Mouse (Mus musculus) forebrain, postnatal 0 days (tissue): ENCODE measurements around the gene Eml2. TPM values are rescaled to one million over a fixed set of nuclear protein-coding genes. Genes with fewer than 3 reads are reported as not detected.
A peak's percentile ranks its signal among the peaks of the same experiment; 100 is the strongest.

Source experiments
- ATAC-seq: fragments of 200-750 bp; cut with Nextera tagmentation; 2 replicates; pipeline ENCODE4 v1.8.0; 2017; ENCODE audit warnings: mild to moderate bottlenecking, moderate library complexity
- DNase-seq: peaks from one replicate; pipeline ENCODE4 v3.0.0-alpha.2; 2015
- H3K27ac ChIP-seq: fragments of 300-500 bp; sonication (generic); 2 replicates; pipeline ENCODE4 v1.5.1; 2014; ENCODE audit warnings: low read depth, mild to moderate bottlenecking, antibody characterized with exemption, low read length, moderate library complexity, mixed read lengths
- H3K27me3 ChIP-seq: fragments of 300-500 bp; sonication (generic); 2 replicates; pipeline ENCODE4 v1.6.1; 2014; ENCODE audit warnings: mild to moderate bottlenecking, low read length, mixed read lengths; ENCODE audit not compliant: insufficient read depth
- H3K36me3 ChIP-seq: fragments of 300-500 bp; sonication (generic); 2 replicates; pipeline ENCODE4 v1.6.1; 2014; ENCODE audit warnings: mild to moderate bottlenecking, moderate library complexity; ENCODE audit not compliant: insufficient read depth
- H3K4me1 ChIP-seq: fragments of 300-500 bp; sonication (generic); 2 replicates; pipeline ENCODE4 v1.6.1; 2014; ENCODE audit warnings: antibody characterized with exemption; ENCODE audit not compliant: insufficient read depth
- H3K4me2 ChIP-seq: fragments of 300-500 bp; sonication (generic); 2 replicates; pipeline ENCODE4 v1.6.1; 2014; ENCODE audit warnings: low read depth, mild to moderate bottlenecking, moderate library complexity
- H3K4me3 ChIP-seq: fragments of 300-500 bp; sonication (generic); 2 replicates; pipeline ENCODE4 v1.5.1; 2014; ENCODE audit warnings: low read depth, low read length, mixed read lengths
- H3K9ac ChIP-seq: fragments of 300-500 bp; sonication (generic); 2 replicates; pipeline ENCODE4 v1.6.1; 2014; ENCODE audit warnings: mild to moderate bottlenecking
- H3K9me3 ChIP-seq: fragments of 300-500 bp; sonication (generic); 2 replicates; pipeline ENCODE4 v1.6.1; 2016; ENCODE audit warnings: low read length
- CTCF ChIP-seq: sonication (generic); IDR thresholded peaks from 2 replicates; pipeline ENCODE4 v1.5.1; 2016; ENCODE audit warnings: antibody characterized with exemption, control low read depth, low read depth
- WGBS: fragments of 180-500 bp; shearing (Covaris S2); extraction: QIAGEN DNeasy Blood & Tissue Kit; methylation state at CpG from one replicate; pipeline ENCODE4 v1.1.7; 2014; 5-methylcytosine and 5-hydroxymethylcytosine counted together
- polyA plus RNA-seq: library from polyadenylated mRNA; unstranded; fragments of >200 nt; fragmentation: Nextera tagmentation; extraction: Ambion mirVana; gene quantifications from 2 replicates; pipeline ENCODE4 v1.2.1, GENCODE M21; 2015
- total RNA-seq: library from RNA; depleted of rRNA; stranded (reverse); fragments of >200 nt; gene quantifications from 2 replicates; pipeline ENCODE4 v1.2.3, GENCODE M21; 2014

The Eml2 gene
- total and polyA plus RNA-seq, 2 experiments from 2014 or later = 9.9 to 64.8 TPM

GRCm38 (mm10) chr7:19160115-19160514 lies 16.1 kb upstream of the Eml2 start:
- 1% methylated on average over 20 of the region's 20 CpGs for WGBS
- Histone ChIP-seq H3K27me3 (no peaks in the 10 kb centered on the region), H3K9me3 (no peaks in the 10 kb centered on the region), H3K4me1 (peaks cover 18% of the 10 kb centered on the region), H3K9ac (peak overlapping the region; percentile 51), H3K27ac (no peak overlapping the region), H3K36me3 (no peaks in the 10 kb centered on the region), H3K4me2 (peak overlapping the region; percentile 56), H3K4me3 (peak overlapping the region; percentile 34)
- ATAC-seq (peak; percentile 29), DNase-seq (no peak)
- TF ChIP-seq CTCF = no peak

GRCm38 (mm10) chr7:19162928-19163327 lies 13.3 kb upstream of the Eml2 start:
- H3K4me3 ChIP-seq = no peak overlapping the region
- WGBS = 87% methylated on average over 7 of the region's 7 CpGs
- H3K9ac ChIP-seq = no peak overlapping the region
- no peaks in the 10 kb centered on the region for H3K9me3 ChIP-seq
- no peak overlapping the region for H3K4me2 ChIP-seq
- ATAC-seq (no peak), DNase-seq (no peak)
- H3K27ac ChIP-seq = no peak overlapping the region
- no peaks in the 10 kb centered on the region for H3K36me3 ChIP-seq
- no peaks in the 10 kb centered on the region for H3K27me3 ChIP-seq
- TF ChIP-seq CTCF = no peak
- peaks cover 22% of the 10 kb centered on the region for H3K4me1 ChIP-seq

GRCm38 (mm10) chr7:19163752-19164151 lies 12.5 kb upstream of the Eml2 start:
- no peaks in the 10 kb centered on the region for H3K9me3 ChIP-seq
- no peak overlapping the region for H3K9ac ChIP-seq
- WGBS = 29% methylated on average over 12 of the region's 12 CpGs
- ATAC-seq (no peak), DNase-seq (no peak)
- no peaks in the 10 kb centered on the region for H3K36me3 ChIP-seq
- H3K4me2 ChIP-seq = peak overlapping the region; percentile 37
- no peak overlapping the region for H3K4me3 ChIP-seq
- TF ChIP-seq CTCF = no peak
- 0 out of 2 replicates have a peak, but pooled peaks cover 15% of the 10 kb centered on the region for H3K4me1 ChIP-seq
- no peaks in the 10 kb centered on the region for H3K27me3 ChIP-seq
- no peak overlapping the region for H3K27ac ChIP-seq

GRCm38 (mm10) chr7:19164189-19164588 lies 12.0 kb upstream of the Eml2 start:
- no peaks in the 10 kb centered on the region for H3K27me3 ChIP-seq
- DNase-seq (no peak), ATAC-seq (peak; percentile 46)
- WGBS = 0% methylated on average over 6 of the region's 6 CpGs
- no peak overlapping the region for H3K4me3 ChIP-seq
- no peaks in the 10 kb centered on the region for H3K9me3 ChIP-seq
- peak overlapping the region; percentile 37 for H3K4me2 ChIP-seq
- H3K36me3 ChIP-seq = no peaks in the 10 kb centered on the region
- H3K9ac ChIP-seq = no peak overlapping the region
- H3K27ac ChIP-seq = no peak overlapping the region
- TF ChIP-seq CTCF = no peak
- 0 out of 2 replicates have a peak, but pooled peaks cover 14% of the 10 kb centered on the region for H3K4me1 ChIP-seq

- Histone ChIP-seq H3K4me1 (peaks cover 21% of the 10 kb centered on the region), H3K9ac (no peak overlapping the region), H3K27me3 (no peaks in the 10 kb centered on the region), H3K36me3 (no peaks in the 10 kb centered on the region), H3K27ac (no peak overlapping the region), H3K4me3 (peak overlapping the region; percentile 11; the same call in 1 of the 2 replicates), H3K4me2 (peak overlapping the region; percentile 37), H3K9me3 (no peaks in the 10 kb centered on the region)
- 4% methylated on average over 13 of the region's 13 CpGs for whole genome bisulfite sequencing
- DNase-seq = no peak
- no peak for ATAC-seq
- no peak for TF ChIP-seq CTCF
Measured at GRCm38 (mm10) chr7:19164978-19165377, 11.2 kb upstream of the Eml2 start.

- Histone ChIP-seq H3K4me3 (peak within 1 kb of the TSS; percentile 11; the same call in 1 of the 2 replicates), H3K27ac (peak within 1 kb of the TSS; percentile 67), H3K4me1 (peaks cover 24% of the 10 kb centered on the region), H3K9ac (no peak within 1 kb of the TSS; the same call in 1 of the 2 replicates), H3K27me3 (no peaks in the 10 kb centered on the region), H3K9me3 (no peaks in the 10 kb centered on the region), H3K4me2 (peak within 1 kb of the TSS; percentile 37), H3K36me3 (no peaks in the 10 kb centered on the region)
- DNase-seq (peak; percentile 66), ATAC-seq (peak; percentile 28)
- TF ChIP-seq CTCF = no peak
- 11% methylated on average over 14 of the region's 14 CpGs for WGBS
Measured at GRCm38 (mm10) chr7:19165656-19166423, 10.4 kb upstream of the Eml2 start, which contains the start of gene Gipr. Gipr (minus strand) TSS chr7:19166127.

GRCm38 (mm10) chr7:19166990-19167389 lies 9.2 kb upstream of the Eml2 start:
- Histone ChIP-seq H3K9ac (no peak overlapping the region), H3K36me3 (no peaks in the 10 kb centered on the region), H3K4me2 (no peak overlapping the region), H3K4me1 (peaks cover 26% of the 10 kb centered on the region), H3K4me3 (no peak overlapping the region), H3K9me3 (no peaks in the 10 kb centered on the region), H3K27ac (no peak overlapping the region; the same call in 1 of the 2 replicates), H3K27me3 (no peaks in the 10 kb centered on the region)
- ATAC-seq = no peak
- TF ChIP-seq CTCF = peak; percentile 49
- no peak for DNase-seq
- 83% methylated on average over 3 of the region's 3 CpGs for WGBS
